Mouse (Mus musculus): ENCODE measurements around the gene Letm1. TPM values are rescaled to one million over a fixed set of nuclear protein-coding genes. Genes with fewer than 3 reads are reported as not detected.

The Letm1 gene
- total RNA-seq, 2 experiments from 2014 or later = 99.8 to 108 TPM

GRCm38 (mm10) chr5:33733837-33734236, 48.8 kb downstream of the Letm1 start:
- no peak for DNase-seq (ENCODE audit: low spot score in 2 of 2)
- H3K27ac ChIP-seq = no peak overlapping the region
- no peak for TF ChIP-seq CTCF (conservative IDR thresholded peaks at IDR 0.05)
- no peak overlapping the region for H3K4me3 ChIP-seq

DNA sequence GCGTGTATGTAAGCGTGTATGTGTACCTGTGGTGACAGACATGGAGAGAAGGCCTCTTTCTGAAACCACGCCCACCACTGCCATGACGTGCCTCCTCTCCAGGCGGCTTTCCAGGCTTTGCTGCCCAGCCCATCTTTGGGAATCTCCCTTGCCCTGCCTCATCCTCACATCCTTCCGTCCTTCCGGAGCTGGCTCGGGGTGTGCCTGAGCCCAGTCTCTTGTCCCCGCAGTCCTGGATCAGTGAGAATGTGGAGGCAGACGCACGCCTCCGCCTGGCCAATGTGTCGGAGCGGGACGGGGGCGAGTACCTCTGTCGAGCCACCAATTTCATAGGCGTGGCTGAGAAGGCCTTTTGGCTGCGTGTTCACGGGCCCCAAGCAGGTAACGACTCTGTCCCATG, 51.6 kb downstream of the Letm1 start:
- peak overlapping the region; percentile 42 for H3K4me3 ChIP-seq
- DNase-seq (ENCODE audit: low spot score in 2 of 2) = peak in 1 of 2 experiments; percentile 41
- no peak for TF ChIP-seq CTCF (conservative IDR thresholded peaks at IDR 0.05)
- no peak overlapping the region for H3K27ac ChIP-seq

DNA sequence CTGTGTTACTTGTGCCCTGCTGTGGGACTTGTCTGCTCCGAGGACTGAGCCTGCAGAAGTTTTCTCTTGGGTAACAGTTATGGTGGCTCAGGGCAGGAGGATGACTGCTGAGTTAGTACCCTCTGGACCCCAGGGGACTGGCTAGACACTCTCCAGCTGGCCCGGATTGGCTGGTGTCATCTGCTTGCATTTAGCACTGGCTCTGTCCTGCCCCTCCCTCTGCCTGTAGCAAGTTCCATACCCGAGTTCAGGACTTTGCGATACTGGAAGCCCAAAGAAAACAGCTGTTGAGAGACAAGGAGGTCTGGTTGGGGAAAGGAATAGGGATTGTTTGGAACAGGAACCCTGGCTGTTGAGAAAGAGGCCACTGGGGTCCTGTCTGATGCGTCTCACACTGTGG, 52.1 kb downstream of the Letm1 start:
- no peak for TF ChIP-seq CTCF (conservative IDR thresholded peaks at IDR 0.05)
- 0 out of 2 replicates have a peak overlapping the region, but pooled peaks have one; percentile 57 for H3K27ac ChIP-seq
- DNase-seq (ENCODE audit: low spot score in 2 of 2) = no peak

GRCm38 (mm10) chr5:33728841-33729240, 53.8 kb downstream of the Letm1 start:
- no peak for TF ChIP-seq CTCF (conservative IDR thresholded peaks at IDR 0.05)
- no peak overlapping the region; the same call in 1 of the 2 replicates for H3K4me3 ChIP-seq
- H3K27ac ChIP-seq = peak overlapping the region; percentile 57; the same call in 1 of the 2 replicates
- DNase-seq (ENCODE audit: low spot score in 2 of 2) = no peak

More for the DNA sequence above, 52.1 kb downstream of the Letm1 start:
- no peak overlapping the region for H3K4me3 ChIP-seq

DNA sequence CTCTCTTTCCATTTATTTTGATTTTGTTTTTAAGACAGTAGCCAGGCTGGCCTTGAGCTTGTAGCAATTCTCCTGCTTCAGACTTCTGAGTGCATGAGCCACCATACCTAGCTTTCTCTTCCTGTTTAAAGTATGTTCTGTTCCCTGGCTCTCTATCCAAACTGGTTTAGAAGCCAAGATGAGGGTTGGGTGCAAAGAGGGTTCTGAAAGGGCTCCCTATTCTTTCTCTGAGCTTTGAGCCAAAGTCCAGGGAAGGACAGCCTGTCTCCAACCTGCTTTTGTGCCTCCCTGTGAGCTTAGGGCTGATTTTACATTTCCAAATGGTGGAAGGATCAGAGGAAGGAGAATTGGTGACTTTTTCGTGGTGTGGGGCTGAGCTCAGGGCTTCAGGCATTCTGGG, 55.7 kb downstream of the Letm1 start:
- TF ChIP-seq CTCF (conservative IDR thresholded peaks at IDR 0.05) = no peak
- DNase-seq (ENCODE audit: low spot score in 2 of 2) = peak in 1 of 2 experiments; percentile 20
- H3K27ac ChIP-seq = peak overlapping the region; percentile 89
- H3K4me3 ChIP-seq = peak overlapping the region; percentile 23

- peak; percentile 45 to 61 for DNase-seq (ENCODE audit: low spot score in 2 of 2)
- peak overlapping the region; percentile 89 for H3K27ac ChIP-seq
Observed at GRCm38 (mm10) chr5:33726081-33726647, 56.5 kb downstream of the Letm1 start.

DNA sequence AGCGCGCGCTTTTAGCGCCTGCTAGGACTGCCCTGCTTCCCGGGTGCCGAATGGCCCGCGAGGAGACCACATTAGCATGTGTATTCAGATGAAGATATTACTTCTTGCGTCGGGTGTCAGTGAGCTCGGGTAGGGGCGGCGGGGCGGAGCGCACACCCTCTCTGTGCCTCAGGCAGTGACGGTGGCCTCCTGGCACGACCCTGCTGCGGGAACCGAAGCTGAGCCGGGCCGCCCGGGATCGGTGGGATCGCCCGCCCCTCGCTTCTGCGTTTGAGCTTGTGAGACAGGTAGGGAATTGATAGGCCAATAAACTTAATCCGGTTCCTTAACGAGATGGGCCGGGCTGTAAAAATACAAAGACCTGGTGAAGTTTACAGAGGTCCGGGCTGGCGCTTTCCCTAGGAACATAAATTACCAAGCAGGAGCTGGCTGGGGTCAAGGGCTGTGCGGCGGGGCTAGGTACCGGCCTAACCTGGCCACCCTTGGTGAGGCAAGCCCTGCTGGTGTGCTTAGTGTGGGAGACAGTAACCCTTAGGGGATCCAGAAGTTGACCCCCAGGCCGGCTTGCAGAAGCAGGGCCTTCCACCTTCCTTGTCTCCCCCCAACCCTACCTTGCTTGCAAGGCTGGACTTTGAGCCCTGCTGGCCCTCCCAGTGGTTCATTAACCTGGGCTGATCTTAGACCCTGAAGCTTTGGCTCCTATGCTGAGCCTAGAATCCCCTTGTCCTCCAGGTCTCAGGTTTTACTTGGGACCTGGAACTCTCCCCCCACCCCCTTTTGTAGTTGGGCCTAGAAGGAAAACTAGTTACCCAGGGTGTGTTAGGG, 58.8 kb downstream of the Letm1 start:
- H3K4me3 ChIP-seq = peak overlapping the region; percentile 61
- TF ChIP-seq CTCF (conservative IDR thresholded peaks at IDR 0.05) = no peak
- peak overlapping the region; percentile 89 for H3K27ac ChIP-seq
- DNase-seq (ENCODE audit: low spot score in 2 of 2) = no peak

More at GRCm38 (mm10) chr5:33726081-33726647, 56.5 kb downstream of the Letm1 start:
- H3K4me3 ChIP-seq = peak overlapping the region; percentile 22
- peak; percentile 28; the same call in 1 of the 2 replicates for TF ChIP-seq CTCF (conservative IDR thresholded peaks at IDR 0.05)

- H3K4me3 ChIP-seq = peak overlapping the region; percentile 61
- no peak for DNase-seq (ENCODE audit: low spot score in 2 of 2)
- peak; percentile 22; the same call in 1 of the 2 replicates for TF ChIP-seq CTCF (conservative IDR thresholded peaks at IDR 0.05)
- peak overlapping the region; percentile 89 for H3K27ac ChIP-seq
Observed at GRCm38 (mm10) chr5:33723019-33723640, 59.5 kb downstream of the Letm1 start.

- no peak for TF ChIP-seq CTCF (conservative IDR thresholded peaks at IDR 0.05)
- peak overlapping the region; percentile 61 for H3K4me3 ChIP-seq
- DNase-seq (ENCODE audit: low spot score in 2 of 2) = no peak
- peak overlapping the region; percentile 89 for H3K27ac ChIP-seq
Observed at GRCm38 (mm10) chr5:33722266-33723018, 60.2 kb downstream of the Letm1 start.

- Histone ChIP-seq H3K27ac (peak within 1 kb of the TSS; percentile 89), H3K4me3 (peak within 1 kb of the TSS; percentile 61)
- DNase-seq (ENCODE audit: low spot score in 2 of 2) = peak in 1 of 2 experiments; percentile 43
- peak; percentile 51 for TF ChIP-seq CTCF (conservative IDR thresholded peaks at IDR 0.05)
Observed at GRCm38 (mm10) chr5:33721541-33722265, 60.9 kb downstream of the Letm1 start, which contains the start of gene Fgfr3. Fgfr3 (plus strand) TSS chr5:33721674.

GRCm38 (mm10) chr5:33720852-33721490, 61.6 kb downstream of the Letm1 start:
- TF ChIP-seq CTCF (conservative IDR thresholded peaks at IDR 0.05) = no peak
- H3K4me3 ChIP-seq = peak overlapping the region; percentile 61
- DNase-seq (ENCODE audit: low spot score in 2 of 2) = no peak
- H3K27ac ChIP-seq = peak overlapping the region; percentile 89; the same call in 1 of the 2 replicates
